ENCODE assay signal across 12 mouse cellular contexts in the genomic region with DNA sequence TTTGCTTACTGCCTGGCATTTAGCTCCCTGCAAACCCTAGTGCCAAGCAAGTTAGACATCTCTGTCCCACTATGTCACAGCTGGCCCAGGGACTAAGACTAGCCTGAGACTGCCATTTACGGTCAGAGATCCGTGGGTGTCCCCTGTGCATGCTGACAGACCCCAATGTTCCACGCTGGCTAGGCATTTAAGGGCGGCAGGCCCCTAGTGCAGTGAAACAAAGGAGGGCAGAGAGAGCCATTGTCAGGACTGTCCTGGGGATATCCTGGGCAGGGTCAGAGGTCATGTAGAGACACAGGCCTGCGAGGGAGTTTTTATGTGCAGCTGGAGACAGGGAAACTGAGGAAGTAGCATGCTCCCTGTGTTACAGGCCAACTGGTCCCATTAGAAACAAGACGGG. TPM values are rescaled to one million over a fixed set of nuclear protein-coding genes. Genes with fewer than 3 reads are reported as not detected.
DNase-seq lines count a peak whose midpoint lies in the region; ATAC-seq and TF ChIP-seq lines count a peak whose summit lies in the region.
"Had no signal": no experiment of that assay in that cellular context is flagged by ENCODE, and none has a peak within 500 bp of the region (broad histone marks: within the 10 kb centered on the region; RNA-seq: fewer than 3 reads in every experiment).

No protein-coding gene starts in this region.

- no peak for ATAC-seq in liver, embryonic 13.5 days (ENCODE audit: low read depth)
- no peak for ATAC-seq in embryonic facial prominence, embryonic 15.5 days (ENCODE audit: insufficient number of reproducible peaks, low FRiP score, low TSS enrichment, low read depth)
- ATAC-seq in liver, embryonic 15.5 days (ENCODE audit: insufficient read depth): no peak
- ATAC-seq: Patski had no signal

- DNase-seq in gastrocnemius, adult 2 months: no peak
- no peak for DNase-seq in gastrocnemius, postnatal 36 days
- DNase-seq in liver, embryonic 13.5 days: no peak
- no peak for DNase-seq in liver
- DNase-seq in thymus, postnatal 25 days: no peak
- DNase-seq in cerebellum, adult 11 months: no peak
- DNase-seq: retina, postnatal 1 day had no signal

- H3K9ac ChIP-seq in liver, embryonic 13.5 days: no peak overlapping the region
- no peak overlapping the region for H3K9ac ChIP-seq in embryonic facial prominence, embryonic 15.5 days
- H3K9ac ChIP-seq in liver, embryonic 15.5 days: no peak overlapping the region

- H3K27ac ChIP-seq in gastrocnemius, adult 2 months: peak overlapping the region; percentile 77
- H3K27ac ChIP-seq in liver, embryonic 13.5 days: peak overlapping the region; percentile 10; the same call in 1 of the 2 replicates
- H3K27ac ChIP-seq in embryonic facial prominence, embryonic 15.5 days (replicated peaks): peak overlapping the region; percentile 72
- no peak overlapping the region for H3K27ac ChIP-seq in liver, embryonic 15.5 days (replicated peaks)

- H3K4me1 ChIP-seq in liver, embryonic 13.5 days (replicated peaks): peaks cover 98% of the 10 kb centered on the region
- H3K4me1 ChIP-seq in embryonic facial prominence, embryonic 15.5 days: peaks cover 87% of the 10 kb centered on the region
- H3K4me1 ChIP-seq in liver, embryonic 15.5 days (replicated peaks): peaks cover 100% of the 10 kb centered on the region

- H3K4me2 ChIP-seq in liver, embryonic 13.5 days: 0 out of 2 replicates have a peak overlapping the region, but pooled peaks have one; percentile 2
- no peak overlapping the region for H3K4me2 ChIP-seq in embryonic facial prominence, embryonic 15.5 days (replicated peaks)
- H3K4me2 ChIP-seq in liver, embryonic 15.5 days: peak overlapping the region; percentile 4; the same call in 1 of the 2 replicates

- no peak for TF ChIP-seq CTCF in gastrocnemius, adult 2 months (IDR thresholded peaks at IDR 0.05)

- no peaks in the 10 kb centered on the region for H3K27me3 ChIP-seq in liver, embryonic 13.5 days
- no peaks in the 10 kb centered on the region for H3K27me3 ChIP-seq in embryonic facial prominence, embryonic 15.5 days
- no peaks in the 10 kb centered on the region for H3K27me3 ChIP-seq in liver, embryonic 15.5 days
- H3K27me3 ChIP-seq: Patski had no signal

- no peaks in the 10 kb centered on the region for H3K9me3 ChIP-seq in liver, embryonic 13.5 days (replicated peaks)
- H3K9me3 ChIP-seq in embryonic facial prominence, embryonic 15.5 days (replicated peaks): no peaks in the 10 kb centered on the region
- no peaks in the 10 kb centered on the region for H3K9me3 ChIP-seq in liver, embryonic 15.5 days (replicated peaks)

- peak overlapping the region; percentile 5 for H3K4me3 ChIP-seq in gastrocnemius, adult 2 months
- H3K4me3 ChIP-seq in liver, embryonic 13.5 days (replicated peaks): no peak overlapping the region
- no peak overlapping the region for H3K4me3 ChIP-seq in embryonic facial prominence, embryonic 15.5 days (replicated peaks)
- H3K4me3 ChIP-seq in liver, embryonic 15.5 days (replicated peaks): no peak overlapping the region

- 80% methylated on average over 6 of the region's 6 CpGs for WGBS in liver, embryonic 13.5 days (ENCODE audit: insufficient replicate concordance)
- WGBS in embryonic facial prominence, embryonic 15.5 days: 62% methylated on average over 6 of the region's 6 CpGs
- 71% methylated on average over 6 of the region's 6 CpGs for WGBS in liver, embryonic 15.5 days (ENCODE audit: insufficient replicate concordance)

- intact Hi-C loops in gastrocnemius, adult 2 months (cut with DNase I): no loop called here
- intact Hi-C loops in gastrocnemius, postnatal 36 days (cut with DNase I): no loop called here

- H3K36me3 ChIP-seq in liver, embryonic 13.5 days: peaks cover 59% of the 10 kb centered on the region
- peaks cover 36% of the 10 kb centered on the region for H3K36me3 ChIP-seq in embryonic facial prominence, embryonic 15.5 days
- peaks cover 44% of the 10 kb centered on the region for H3K36me3 ChIP-seq in liver, embryonic 15.5 days (replicated peaks)

RNA-seq across cellular contexts. Expression of a gene that starts 7.0 kb away (rescaled TPM):
- total RNA-seq in gastrocnemius, adult 2 months (2021): 1 to 10 TPM; 1.8 to 2.1 TPM
- 1 to 10 TPM; 1.3 to 1.8 TPM for total RNA-seq in gastrocnemius, postnatal 36 days (2021)
- polyA plus RNA-seq in liver, embryonic 13.5 days (2015; fragmentation: Nextera tagmentation; extraction: Ambion mirVana): 5.4 and 5.7 TPM in 2 replicates
- polyA plus RNA-seq in embryonic facial prominence, embryonic 15.5 days (2015; fragmentation: Nextera tagmentation; extraction: Ambion mirVana): 6.6 and 7.0 TPM in 2 replicates
- 6.1 and 7.4 TPM in 2 replicates for polyA plus RNA-seq in liver, embryonic 15.5 days (2015; fragmentation: Nextera tagmentation; extraction: Ambion mirVana)

RNA-seq across cellular contexts. Expression of a gene that starts 12.9 kb away (rescaled TPM):
- 100 to 1,000 TPM; 107 to 121 TPM for total RNA-seq in gastrocnemius, adult 2 months (2021)
- 100 to 1,000 TPM; 114 to 118 TPM for total RNA-seq in gastrocnemius, postnatal 36 days (2021)
- polyA plus RNA-seq in liver, embryonic 13.5 days (2015; fragmentation: Nextera tagmentation; extraction: Ambion mirVana): 63.0 and 63.8 TPM in 2 replicates
- polyA plus RNA-seq in embryonic facial prominence, embryonic 15.5 days (2015; fragmentation: Nextera tagmentation; extraction: Ambion mirVana): 179 and 181 TPM in 2 replicates
- 52.4 and 55.6 TPM in 2 replicates for polyA plus RNA-seq in liver, embryonic 15.5 days (2015; fragmentation: Nextera tagmentation; extraction: Ambion mirVana)

RNA-seq across cellular contexts. Expression of a gene that starts 17.1 kb away (rescaled TPM):
- total RNA-seq in gastrocnemius, adult 2 months (2021): under 1 TPM; 0.17 to 0.23 TPM
- total RNA-seq in gastrocnemius, postnatal 36 days (2021): under 1 TPM in 1 of 2 experiments, not detected in 1; 0.23 TPM
- 0.19 and 0.28 TPM in 2 replicates for polyA plus RNA-seq in liver, embryonic 13.5 days (2015; fragmentation: Nextera tagmentation; extraction: Ambion mirVana)
- polyA plus RNA-seq in embryonic facial prominence, embryonic 15.5 days (2015; fragmentation: Nextera tagmentation; extraction: Ambion mirVana): 1.1 and 1.4 TPM in 2 replicates
- 0.32 and 0.37 TPM in 2 replicates for polyA plus RNA-seq in liver, embryonic 15.5 days (2015; fragmentation: Nextera tagmentation; extraction: Ambion mirVana)

RNA-seq across cellular contexts. Expression of a gene that starts 23.2 kb away (rescaled TPM):
- not detected for total RNA-seq in gastrocnemius, adult 2 months (2021)
- not detected for total RNA-seq in gastrocnemius, postnatal 36 days (2021)
- polyA plus RNA-seq in liver, embryonic 13.5 days (2015; fragmentation: Nextera tagmentation; extraction: Ambion mirVana): 11.3 TPM in 1 of 2 replicates, not detected in the other
- 5.2 TPM in 1 of 2 replicates, not detected in the other for polyA plus RNA-seq in embryonic facial prominence, embryonic 15.5 days (2015; fragmentation: Nextera tagmentation; extraction: Ambion mirVana)
- polyA plus RNA-seq in liver, embryonic 15.5 days (2015; fragmentation: Nextera tagmentation; extraction: Ambion mirVana): not detected in 2 replicates
- total RNA-seq: gastrocnemius, adult 18-20 months; layer of hippocampus, adult 18-20 months had no signal
- polyA plus RNA-seq: Patski had no signal

RNA-seq across cellular contexts. Expression of a gene that starts 25.1 kb away (rescaled TPM):
- 10 to 100 TPM; 32.6 to 37.2 TPM for total RNA-seq in gastrocnemius, adult 2 months (2021)
- total RNA-seq in gastrocnemius, postnatal 36 days (2021): 10 to 100 TPM; 27.5 to 35.3 TPM
- 16.9 and 19.0 TPM in 2 replicates for polyA plus RNA-seq in liver, embryonic 13.5 days (2015; fragmentation: Nextera tagmentation; extraction: Ambion mirVana)
- 44.0 and 48.4 TPM in 2 replicates for polyA plus RNA-seq in embryonic facial prominence, embryonic 15.5 days (2015; fragmentation: Nextera tagmentation; extraction: Ambion mirVana)
- polyA plus RNA-seq in liver, embryonic 15.5 days (2015; fragmentation: Nextera tagmentation; extraction: Ambion mirVana): 16.4 and 18.0 TPM in 2 replicates
